Mouse (Mus musculus) brain, embryonic 14.5 days (tissue): ENCODE measurements around the gene Fgf11.

Experiments used
- CTCF ChIP-seq: fragments of 200-500 bp; IDR thresholded peaks from 2 replicates; pipeline ENCODE4 v1.5.1; 2012; ENCODE audit warnings: inconsistent platforms, mild to moderate bottlenecking, moderate library complexity, borderline replicate concordance; ENCODE audit not compliant: insufficient read depth, insufficient read length; ENCODE audit errors: extremely low read depth
- POLR2A ChIP-seq: fragments of 200-500 bp; IDR thresholded peaks from 2 replicates; pipeline ENCODE4 v1.6.1; 2012; ENCODE audit warnings: mild to moderate bottlenecking, inconsistent platforms, borderline replicate concordance; ENCODE audit not compliant: poor library complexity, insufficient read depth, insufficient read length, severe bottlenecking; ENCODE audit errors: extremely low read depth

DNA sequence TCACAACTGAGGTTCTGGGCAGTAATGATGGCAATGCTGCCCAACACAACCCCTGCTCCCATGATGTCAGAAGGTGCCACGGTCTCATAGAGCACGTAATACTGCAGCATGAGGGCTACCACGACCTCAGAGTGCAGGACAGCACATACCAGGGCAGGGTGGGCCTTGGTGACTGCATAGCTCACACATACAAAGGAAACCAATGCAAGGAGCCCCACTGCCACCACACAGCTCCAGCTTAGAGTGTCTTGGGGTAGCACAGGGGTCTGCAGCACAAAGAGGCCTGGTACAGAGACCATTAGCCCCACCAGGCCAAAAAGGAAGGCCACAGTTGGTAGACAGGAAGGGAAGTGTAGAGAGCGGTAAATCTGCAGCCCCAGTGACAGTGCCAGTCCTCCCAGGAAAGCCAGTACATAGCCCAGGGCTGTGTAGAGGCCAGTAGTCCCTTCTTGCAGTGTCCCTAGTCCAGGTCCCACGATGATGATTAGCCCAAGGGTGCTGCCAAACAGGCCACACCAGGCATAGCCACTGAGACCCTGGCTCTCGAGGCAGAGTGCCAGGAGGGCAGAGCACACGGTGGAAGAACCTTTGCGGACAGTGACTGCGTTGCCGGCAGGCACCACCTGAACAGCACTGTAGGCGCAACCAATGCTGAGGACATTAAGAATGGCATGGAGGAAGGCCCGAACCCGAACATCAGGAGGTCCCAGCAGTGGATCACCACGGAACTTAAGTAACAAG, 41.3 kb downstream of the Fgf11 start:
- TF ChIP-seq POLR2A = no peak
- no peak for TF ChIP-seq CTCF
